Mouse (Mus musculus) spleen, embryonic (tissue): ENCODE measurements around the gene Chek2.

Experiments used
- CTCF ChIA-PET: fragments of 350-600 bp; sonication (Branson Sonifier 250); formaldehyde crosslinking; loops from one replicate; lab custom pipeline; 2022; lab: Charles Lee

Chek2 gene

GRCm38 (mm10) chr5:110898169-110898568 is 58.4 kb downstream of the Chek2 start:
- CTCF ChIA-PET: no interaction called here

GRCm38 (mm10) chr5:110898785-110899184 is 59.0 kb downstream of the Chek2 start:
- CTCF ChIA-PET: no interaction called here

- CTCF ChIA-PET: no interaction called here
Measured at GRCm38 (mm10) chr5:110900331-110900730, 60.6 kb downstream of the Chek2 start.

- CTCF ChIA-PET: no interaction called here
Measured at GRCm38 (mm10) chr5:110906708-110907107, 66.9 kb downstream of the Chek2 start.

GRCm38 (mm10) chr5:110908879-110909278 is 69.1 kb downstream of the Chek2 start:
- CTCF ChIA-PET: no interaction called here

GRCm38 (mm10) chr5:110909955-110910589 is 70.3 kb downstream of the Chek2 start:
- CTCF ChIA-PET: no interaction called here

GRCm38 (mm10) chr5:110914859-110915258 is 75.1 kb downstream of the Chek2 start:
- CTCF ChIA-PET: no interaction called here

- CTCF ChIA-PET: no interaction called here
Measured at GRCm38 (mm10) chr5:110916241-110916640, 76.5 kb downstream of the Chek2 start.

GRCm38 (mm10) chr5:110919541-110919940 is 79.8 kb downstream of the Chek2 start:
- CTCF ChIA-PET: no interaction called here

GRCm38 (mm10) chr5:110923336-110923735 is 83.6 kb downstream of the Chek2 start:
- CTCF ChIA-PET: interaction anchor here (0.7 kb wide), 1 partner anchor 658 kb away, joined by 3 read pairs; no protein-coding TSS in a partner anchor
